Mouse (Mus musculus) heart, adult 2 months (tissue): ENCODE data around the gene Ceacam16.

Source experiments
- CTCF ChIP-seq: fragments of 200-600 bp; IDR thresholded peaks from 2 replicates; pipeline ENCODE4 v1.8.1; 2022; ENCODE audit warnings: antibody characterized with exemption, mild to moderate bottlenecking, moderate library complexity
- POLR2A ChIP-seq: fragments of 200-500 bp; IDR thresholded peaks from 2 replicates; pipeline ENCODE4 v1.6.1; 2011; ENCODE audit warnings: mild to moderate bottlenecking, low read depth, low read length, control low read depth; ENCODE audit not compliant: insufficient read depth

DNA sequence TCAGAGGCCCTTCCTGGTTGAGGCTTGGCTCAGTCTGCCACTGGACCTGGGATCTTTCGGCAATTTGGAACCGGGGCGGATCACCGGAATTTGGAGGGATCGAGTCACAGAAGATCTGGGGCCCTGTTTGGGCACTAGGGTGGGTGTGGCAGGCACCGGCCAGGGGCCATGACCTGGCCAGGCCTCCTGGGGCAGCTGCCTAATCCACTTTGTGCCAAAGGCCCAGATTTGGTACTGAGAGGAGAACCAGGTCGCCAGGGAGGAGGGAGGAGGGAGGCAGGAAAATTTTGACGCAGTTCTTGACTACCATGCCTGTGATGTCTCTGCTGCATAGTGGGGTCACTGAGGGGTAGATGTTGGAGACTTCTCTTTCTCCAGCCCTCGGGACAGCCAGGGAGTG lies at the start of gene Ceacam16:
- TF ChIP-seq CTCF (no peak), POLR2A (no peak)
